Mouse (Mus musculus) MN1 (cell line): ENCODE measurements around the gene Cpne1.
A peak's percentile ranks its signal among the peaks of the same experiment; 100 is the strongest.

Source experiments
- DNase-seq: peaks from one replicate; pipeline ENCODE4 v3.0.0-alpha.2; 2016; ENCODE audit warnings: low spot score

The Cpne1 gene

DNA sequence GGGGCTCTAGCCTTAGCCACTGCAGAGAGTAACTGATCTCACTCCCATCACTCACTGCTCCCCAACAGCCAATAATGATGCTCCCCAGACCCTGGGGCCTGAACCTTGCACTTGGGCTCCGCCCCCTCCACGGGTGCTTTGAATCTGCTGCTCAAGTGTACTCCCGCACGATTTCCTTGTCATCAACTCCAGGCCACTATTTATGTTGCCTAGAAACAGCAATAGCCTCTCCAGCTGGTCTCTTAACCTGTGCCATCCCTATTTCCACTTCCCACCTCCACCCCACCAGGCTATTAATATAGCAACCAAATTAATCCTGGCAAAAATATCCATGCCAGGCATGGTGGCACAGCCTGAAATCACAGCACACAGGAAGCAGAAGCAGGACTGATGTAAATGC lies 32.1 kb downstream of the Cpne1 start:
- DNase-seq, result no peak

GRCm38 (mm10) chr2:156079183-156079560 lies 32.6 kb downstream of the Cpne1 start:
- no peak for DNase-seq

- DNase-seq, result no peak
Measured at GRCm38 (mm10) chr2:156078421-156079182, 33.2 kb downstream of the Cpne1 start.

DNA sequence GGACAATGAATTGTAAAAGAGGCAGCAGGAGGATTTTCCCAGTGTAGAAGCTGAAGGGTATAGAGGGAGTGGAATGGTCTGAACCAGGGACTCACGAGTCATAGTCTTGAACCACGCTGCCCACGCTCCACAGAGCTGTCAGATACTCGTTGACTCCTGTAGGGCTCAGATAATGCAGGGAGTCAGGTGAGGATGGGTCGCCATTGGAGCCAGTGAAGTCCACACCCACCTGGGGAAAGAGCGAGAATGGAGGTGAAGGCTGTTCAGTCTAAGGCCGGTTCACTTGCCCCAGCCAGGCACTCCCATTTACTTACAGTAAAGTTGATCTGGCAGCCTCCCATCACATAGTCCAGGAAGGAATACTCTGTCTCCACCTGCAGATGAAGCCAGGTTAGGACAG lies 34.3 kb downstream of the Cpne1 start:
- no peak for DNase-seq

DNA sequence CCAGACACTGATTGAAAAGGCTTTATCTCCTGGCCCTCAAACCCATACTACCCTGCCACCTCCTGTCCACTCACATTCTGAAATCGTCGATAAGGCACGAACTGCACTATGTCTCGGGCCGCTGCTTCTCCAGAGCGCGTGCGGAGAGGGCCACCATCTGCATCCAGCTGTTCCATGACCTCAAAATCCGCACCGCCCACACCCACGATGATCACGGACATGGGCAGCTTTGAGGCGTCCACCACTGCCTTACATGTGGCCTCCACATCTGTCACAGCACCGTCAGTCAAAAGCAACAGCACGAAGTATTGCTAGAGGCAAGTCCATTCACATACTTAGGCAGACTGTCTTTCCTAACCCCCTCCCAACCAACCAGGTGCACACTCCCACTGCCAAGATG lies 38.0 kb downstream of the Cpne1 start:
- DNase-seq, result no peak

DNA sequence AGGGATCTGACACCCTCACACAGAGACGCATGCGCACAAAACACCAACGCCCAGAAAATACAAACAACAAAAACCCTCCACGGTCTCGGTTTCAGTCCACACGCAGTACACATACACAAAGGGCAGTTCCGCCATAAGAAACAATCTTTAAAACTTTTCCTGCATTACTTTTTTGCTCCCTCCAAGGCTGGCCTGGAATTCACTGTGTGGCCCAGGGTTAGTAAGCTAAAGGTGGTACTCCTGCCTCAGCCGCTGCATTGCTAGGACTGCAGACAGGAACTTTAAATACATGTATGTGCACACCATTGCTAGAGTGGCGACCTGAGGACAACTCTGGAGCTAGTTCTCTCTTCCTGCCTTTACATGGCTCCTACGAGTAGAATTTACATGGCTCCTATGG lies 40.5 kb downstream of the Cpne1 start:
- DNase-seq, result no peak

- DNase-seq, result no peak
Measured at GRCm38 (mm10) chr2:156067916-156068315, 43.8 kb downstream of the Cpne1 start.

DNA sequence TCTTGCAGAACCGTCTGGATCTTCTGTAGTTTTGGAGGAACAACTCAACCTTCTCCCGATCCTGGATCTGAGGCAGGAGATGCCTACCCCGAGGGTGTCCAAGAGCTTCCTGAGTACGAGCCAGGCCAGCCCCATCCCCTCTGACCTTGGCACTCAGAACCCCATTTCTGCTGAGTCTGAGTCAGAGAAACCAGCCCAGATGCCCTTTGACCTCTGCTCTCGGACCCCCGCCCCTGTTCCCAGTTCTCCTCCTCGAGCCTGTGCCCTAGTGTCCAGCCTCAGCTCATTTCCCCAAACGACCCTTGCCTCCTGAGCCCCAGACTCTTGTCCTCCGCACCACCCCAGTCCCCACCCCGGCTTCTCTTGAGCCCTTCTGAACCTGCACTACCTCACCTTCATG lies 45.6 kb downstream of the Cpne1 start:
- DNase-seq, result no peak

DNA sequence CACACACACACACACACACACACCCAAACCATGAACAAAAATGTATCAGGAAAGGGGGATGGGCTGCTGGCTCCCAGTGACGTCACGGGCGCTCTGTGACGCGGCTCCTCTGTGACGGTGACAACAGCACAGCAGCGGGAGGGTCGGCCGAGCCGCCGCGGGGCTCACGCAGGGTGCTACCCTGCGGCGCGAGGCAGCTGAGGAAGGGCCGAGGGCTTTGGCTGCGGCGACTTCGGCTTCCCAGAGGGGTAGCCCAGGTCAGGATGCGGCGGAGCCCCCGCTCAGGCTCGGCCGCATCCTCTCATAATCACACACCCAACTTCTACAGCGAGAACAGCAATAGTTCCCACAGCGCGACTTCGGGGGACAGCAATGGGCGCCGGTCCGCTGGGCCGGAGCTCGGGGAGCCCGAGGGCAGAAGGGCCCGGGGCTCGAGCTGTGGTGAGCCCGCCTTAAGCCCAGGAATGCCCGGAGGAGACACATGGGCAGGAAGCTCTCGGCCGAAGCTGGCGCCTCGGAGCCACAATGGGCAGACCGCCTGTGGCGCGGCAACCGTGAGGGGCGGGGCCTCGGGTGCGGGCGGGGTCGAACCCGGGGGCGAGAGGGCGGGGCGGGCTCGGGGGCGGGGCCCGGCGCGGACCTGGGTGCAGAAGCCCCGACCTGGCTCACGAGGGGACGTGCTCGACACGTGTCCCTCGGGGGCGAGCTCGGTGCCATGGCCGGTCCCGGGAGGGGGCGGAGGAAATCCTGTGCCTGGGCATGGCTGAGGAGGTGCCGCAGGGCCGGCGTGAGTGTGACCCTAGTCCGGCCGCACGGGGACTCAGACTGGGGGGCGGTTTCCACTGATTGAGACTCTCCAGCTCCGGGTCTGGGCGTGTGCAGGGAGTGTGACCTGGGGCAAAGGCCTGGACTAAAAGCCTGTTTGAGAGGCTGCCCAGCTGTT lies 46.4 kb downstream of the Cpne1 start, which contains the start of gene Spag4:
Gene Spag4, plus strand, starts transcription at position 77 of the 943 bp plus-strand sequence.
- peak; percentile 77 for DNase-seq

DNA sequence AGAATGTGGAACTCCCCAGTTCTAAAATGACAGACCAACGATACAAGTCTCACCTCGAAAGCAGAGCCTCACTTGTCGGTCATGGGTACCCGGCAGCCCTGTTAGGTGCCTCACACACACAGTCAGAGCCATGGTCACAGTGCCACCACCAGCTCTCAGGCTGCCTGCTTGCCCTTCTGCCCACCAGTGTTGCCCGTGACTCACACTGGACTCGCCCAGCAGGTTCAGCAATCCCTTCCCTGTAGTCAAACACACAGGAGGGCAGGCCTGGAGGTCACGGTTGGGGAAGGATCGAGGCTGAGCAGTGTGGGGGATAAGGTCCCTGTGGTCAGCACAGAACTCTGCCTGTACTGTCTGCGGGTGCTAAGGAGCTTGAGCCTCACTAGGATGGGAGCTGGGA lies 58.9 kb downstream of the Cpne1 start, which contains the start of gene Fer1l4:
Gene Fer1l4, minus strand, starts transcription at position 132 of the 400 bp plus-strand sequence.
- DNase-seq, result no peak

- DNase-seq, result no peak
Measured at GRCm38 (mm10) chr2:156047929-156048328, 63.8 kb downstream of the Cpne1 start.

- no peak for DNase-seq
Measured at GRCm38 (mm10) chr2:156042903-156043302, 68.9 kb downstream of the Cpne1 start.

- DNase-seq, result no peak
Measured at GRCm38 (mm10) chr2:156039390-156039789, 72.4 kb downstream of the Cpne1 start.

- no peak for DNase-seq
Measured at GRCm38 (mm10) chr2:156025482-156025881, 86.3 kb downstream of the Cpne1 start.
